Mouse (Mus musculus) heart, adult 8-10 months (tissue): ENCODE results near the gene Nutf2-ps1. TPM values are rescaled to one million over a fixed set of nuclear protein-coding genes. Genes with fewer than 3 reads are reported as not detected.

Source experiments
- total RNA-seq, 4 experiments: library from RNA; stranded (reverse); gene quantifications; 2 replicates each; pipeline ENCODE4 v1.2.4; 2022

Nutf2-ps1 gene
- total RNA-seq, 4 experiments from 2014 or later = 72.8 to 105 (median 87.4) TPM

Other genes starting within 250 kb of the Nutf2-ps1 start
- not detected for gene Gm10197, start 217.3 kb downstream of the Nutf2-ps1 start, total RNA-seq
- 10 to 100 TPM; 31.9 to 37.5 (median 33.3) TPM for gene Smndc1, start 198.5 kb downstream of the Nutf2-ps1 start, total RNA-seq
- gene Dusp5, start 60.0 kb downstream of the Nutf2-ps1 start, total RNA-seq = 1 to 10 TPM; 3.1 to 5.6 (median 4.2) TPM
- gene Smc3, start 11.3 kb upstream of the Nutf2-ps1 start, total RNA-seq = 10 to 100 TPM; 16.0 to 23.4 (median 21.1) TPM
- 100 to 1,000 TPM; 232 to 257 (median 245) TPM for gene Rbm20, start 88.2 kb upstream of the Nutf2-ps1 start, total RNA-seq